Mouse (Mus musculus) megakaryocyte, embryonic 14.5 days (primary cell): ENCODE measurements around the gene Limk1.

Experiments
- FLI1 ChIP-seq: IDR thresholded peaks from 2 replicates; pipeline ENCODE4 v1.6.1; 2012; ENCODE audit warnings: low read length, inconsistent platforms, mixed read lengths
- GATA1 ChIP-seq: IDR thresholded peaks from 3 replicates; pipeline ENCODE4 v1.6.1; 2012; ENCODE audit warnings: mixed read lengths, low read length, inconsistent platforms, borderline replicate concordance

GRCm38 (mm10) chr5:134674977-134675376 lies 13.4 kb downstream of the Limk1 start:
- no peak for TF ChIP-seq GATA1
- TF ChIP-seq FLI1: no peak
